Mouse (Mus musculus): ENCODE results near the gene Phkg1. TPM values are rescaled to one million over a fixed set of nuclear protein-coding genes. Genes with fewer than 3 reads are reported as not detected.
"Not testable (repeated sequence)": the region's sequence is repeated elsewhere in the genome, so short reads cannot be mapped to it uniquely, and the experiment has no call there.

The Phkg1 gene
- polyA plus RNA-seq, 1 experiment from 2014 or later = 0.92 TPM

DNA sequence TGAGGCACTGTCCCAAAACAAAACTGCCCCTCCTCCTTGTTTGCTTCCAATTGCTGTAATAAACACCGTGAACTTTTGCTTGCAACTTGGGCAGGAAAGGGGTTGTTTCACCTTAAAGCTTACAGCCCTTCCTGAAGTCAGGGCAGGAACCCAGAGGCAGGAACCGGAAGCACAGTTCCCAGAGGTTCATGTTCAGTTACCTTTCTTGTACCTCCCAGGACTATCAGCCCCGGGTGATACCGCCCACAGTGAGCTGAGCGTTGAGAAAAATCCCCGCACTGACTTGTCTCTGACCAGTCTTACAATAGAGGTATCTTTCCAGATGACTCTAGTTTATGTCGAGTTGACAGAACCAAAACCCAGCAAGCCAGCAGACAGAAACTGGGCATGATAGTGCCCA is 11.2 kb upstream of the Phkg1 start:
- H3K9ac ChIP-seq (replicated peaks; ENCODE audit: low read depth, low read length) = no peak overlapping the region
- no peaks in the 10 kb centered on the region for H3K36me3 ChIP-seq (ENCODE audit: control insufficient read depth, insufficient read depth, low read length)
- H3K4me3 ChIP-seq (ENCODE audit: low read depth, low read length) = no peak overlapping the region
- H3K27me3 ChIP-seq (ENCODE audit: control insufficient read depth, insufficient read depth, low read length) = no peaks in the 10 kb centered on the region
- WGBS = 81% methylated on average over 7 of the region's 7 CpGs
- no peaks in the 10 kb centered on the region for H3K4me1 ChIP-seq (ENCODE audit: control insufficient read depth, insufficient read depth, low read length)
- H3K9me3 ChIP-seq (ENCODE audit: control insufficient read depth, low read length) = no peaks in the 10 kb centered on the region
- H3K4me2 ChIP-seq (ENCODE audit: low read depth, low read length) = peak overlapping the region; percentile 75; the same call in 1 of the 2 replicates
- ATAC-seq (ENCODE audit: low read depth) = no peak
- no peak overlapping the region for H3K27ac ChIP-seq (ENCODE audit: low read depth, low read length)

DNA sequence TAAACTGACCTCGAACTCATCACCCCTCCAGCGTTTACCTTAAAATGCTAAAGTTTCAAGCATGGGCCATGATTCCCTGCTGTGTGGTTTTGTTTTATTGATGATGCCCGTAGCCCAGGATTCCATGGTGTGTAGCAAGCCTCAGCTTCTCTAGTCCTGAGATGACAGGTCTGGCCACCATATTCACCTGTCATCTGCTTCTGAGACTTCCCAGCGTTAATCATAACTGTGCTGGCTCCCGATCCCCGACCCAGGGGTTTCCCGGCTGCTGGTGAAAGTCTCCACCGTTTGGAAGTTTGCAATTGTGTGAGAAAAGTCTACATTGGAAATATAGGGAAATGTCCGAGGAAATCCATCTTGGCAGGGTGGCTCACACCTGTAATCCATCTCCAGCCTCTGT is 10.8 kb upstream of the Phkg1 start:
- Histone ChIP-seq H3K9me3 (ENCODE audit: control insufficient read depth, low read length) (no peaks in the 10 kb centered on the region), H3K4me2 (ENCODE audit: low read depth, low read length) (peak overlapping the region; percentile 75), H3K4me1 (ENCODE audit: control insufficient read depth, insufficient read depth, low read length) (no peaks in the 10 kb centered on the region), H3K27me3 (ENCODE audit: control insufficient read depth, insufficient read depth, low read length) (no peaks in the 10 kb centered on the region), H3K27ac (ENCODE audit: low read depth, low read length) (peak overlapping the region; percentile 98), H3K4me3 (ENCODE audit: low read depth, low read length) (peak overlapping the region; percentile 65), H3K36me3 (ENCODE audit: control insufficient read depth, insufficient read depth, low read length) (no peaks in the 10 kb centered on the region), H3K9ac (replicated peaks; ENCODE audit: low read depth, low read length) (peak overlapping the region; percentile 92; the same call in 1 of the 2 replicates)
- no peak for ATAC-seq (ENCODE audit: low read depth)
- WGBS = 65% methylated on average over 9 of the region's 9 CpGs

DNA sequence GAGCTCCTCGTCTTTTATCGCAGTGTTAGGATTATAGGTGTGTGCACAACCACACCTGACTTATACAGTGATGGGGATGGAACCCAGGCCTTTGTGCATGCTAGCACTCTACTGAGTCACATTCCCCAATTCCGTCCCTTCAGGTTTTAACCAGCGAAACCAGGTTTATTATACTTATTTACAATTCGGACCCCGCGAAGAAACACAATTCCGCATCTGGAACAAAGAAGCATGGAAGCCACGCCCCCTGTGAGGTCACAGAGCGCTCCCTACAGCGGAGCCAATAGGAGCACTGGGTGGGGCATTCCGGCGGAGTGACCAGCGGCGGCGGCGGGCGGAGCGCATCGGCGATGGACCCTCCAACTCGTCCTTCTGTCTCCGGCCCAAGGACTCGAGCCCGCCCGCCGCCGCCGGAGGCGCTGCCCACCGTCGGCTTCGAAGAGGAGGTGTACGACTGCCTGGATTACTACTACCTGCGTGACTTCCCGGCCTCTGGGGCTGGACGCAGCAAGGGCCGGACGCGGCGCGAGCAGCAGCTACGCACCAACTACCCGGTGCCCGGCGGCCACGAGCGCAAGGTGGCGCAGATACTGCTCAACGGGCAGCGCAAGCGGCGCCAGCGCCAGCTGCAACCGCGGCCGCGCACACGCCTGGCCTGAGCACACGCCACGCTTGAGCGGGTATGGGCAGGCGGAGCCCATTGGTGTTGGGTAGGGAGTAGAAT is 10.1 kb upstream of the Phkg1 start, which contains the start of gene Nupr1l:
TSS of gene Nupr1l (plus strand) at position 299 of the 724 bp plus-strand sequence.
- Histone ChIP-seq H3K9ac (replicated peaks; ENCODE audit: low read depth, low read length) (peak within 1 kb of the TSS; percentile 92), H3K4me1 (ENCODE audit: control insufficient read depth, insufficient read depth, low read length) (no peaks in the 10 kb centered on the region), H3K27ac (ENCODE audit: low read depth, low read length) (peak within 1 kb of the TSS; percentile 98), H3K9me3 (ENCODE audit: control insufficient read depth, low read length) (no peaks in the 10 kb centered on the region), H3K27me3 (ENCODE audit: control insufficient read depth, insufficient read depth, low read length) (no peaks in the 10 kb centered on the region), H3K4me3 (ENCODE audit: low read depth, low read length) (peak within 1 kb of the TSS; percentile 65), H3K4me2 (ENCODE audit: low read depth, low read length) (peak within 1 kb of the TSS; percentile 75), H3K36me3 (ENCODE audit: control insufficient read depth, insufficient read depth, low read length) (no peaks in the 10 kb centered on the region)
- peak; percentile 96 for ATAC-seq (ENCODE audit: low read depth)
- 1% methylated on average over 61 of the region's 63 CpGs for WGBS

DNA sequence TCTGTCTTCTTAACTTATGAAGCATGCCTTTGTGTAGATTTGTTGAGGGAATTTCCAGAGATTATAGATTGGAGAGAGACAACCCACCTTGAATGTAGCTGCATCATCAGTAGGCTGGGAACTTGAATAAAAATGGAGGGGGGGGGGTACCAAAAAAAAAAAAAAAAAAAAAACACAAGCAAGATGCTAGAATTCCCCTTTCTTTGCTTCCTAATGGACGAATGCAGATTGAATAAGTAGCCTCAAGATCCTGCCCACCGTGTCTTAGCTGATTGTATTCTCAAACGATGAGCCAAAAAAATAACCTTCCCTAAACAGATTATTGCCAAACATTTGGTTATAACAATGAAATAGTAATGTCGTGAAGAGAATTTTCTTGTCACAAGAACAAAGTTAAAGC is 9.4 kb upstream of the Phkg1 start:
- H3K4me2 ChIP-seq (ENCODE audit: low read depth, low read length) = peak overlapping the region; percentile 75
- H3K4me1 ChIP-seq (ENCODE audit: control insufficient read depth, insufficient read depth, low read length) = no peaks in the 10 kb centered on the region
- H3K9me3 ChIP-seq (ENCODE audit: control insufficient read depth, low read length) = no peaks in the 10 kb centered on the region
- H3K27me3 ChIP-seq (ENCODE audit: control insufficient read depth, insufficient read depth, low read length) = no peaks in the 10 kb centered on the region
- H3K9ac ChIP-seq (replicated peaks; ENCODE audit: low read depth, low read length) = peak overlapping the region; percentile 92
- WGBS = 35% methylated on average over 4 of the region's 4 CpGs
- ATAC-seq (ENCODE audit: low read depth) = no peak
- H3K27ac ChIP-seq (ENCODE audit: low read depth, low read length) = peak overlapping the region; percentile 98
- H3K4me3 ChIP-seq (ENCODE audit: low read depth, low read length) = peak overlapping the region; percentile 65
- 0 out of 2 replicates have a peak, but pooled peaks cover 4% of the 10 kb centered on the region for H3K36me3 ChIP-seq (ENCODE audit: control insufficient read depth, insufficient read depth, low read length)

DNA sequence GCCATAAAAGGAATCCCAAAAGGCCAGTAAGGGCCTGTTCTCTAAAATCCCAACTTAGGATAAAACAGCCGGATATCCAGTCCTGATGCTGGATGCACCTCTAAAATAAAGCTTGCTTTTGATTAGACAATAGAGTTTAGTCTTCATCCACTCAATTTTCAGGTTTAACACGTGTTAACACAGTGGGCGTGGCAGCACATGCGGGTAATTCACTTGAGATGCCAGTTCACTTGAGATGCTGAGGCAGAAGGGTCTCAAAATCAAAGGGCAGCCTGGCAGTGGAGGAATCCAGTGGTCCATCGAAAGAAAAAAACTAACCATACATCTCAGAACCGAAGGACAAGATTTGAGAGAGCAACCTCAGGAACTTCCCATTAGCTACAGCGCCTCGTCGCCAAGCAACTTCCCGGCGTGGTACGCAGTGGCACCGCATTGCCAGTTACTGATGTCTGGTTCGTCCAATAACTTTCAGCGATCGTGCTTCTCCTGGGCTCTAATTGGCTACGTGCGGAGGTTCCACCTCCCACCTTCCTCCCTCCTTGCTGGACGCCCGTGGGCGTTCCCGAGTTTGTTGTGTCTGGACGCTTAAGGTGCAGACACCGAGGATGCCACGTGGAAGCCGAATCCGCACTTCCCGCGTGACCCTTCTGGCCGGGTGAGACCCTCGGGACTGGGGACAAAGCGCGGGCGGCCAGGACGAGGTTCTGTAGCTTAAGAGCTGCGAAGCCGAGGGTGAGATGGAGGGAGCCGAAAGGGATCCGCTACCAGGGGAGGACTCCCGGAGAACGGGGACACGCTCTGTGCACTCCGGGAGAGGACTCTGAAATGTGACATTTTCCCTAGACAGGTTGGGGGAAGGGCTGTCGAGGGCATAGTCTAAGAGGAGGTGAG is 2.9 kb downstream of the Phkg1 start, which contains the start of gene Zbed5:
TSS of gene Zbed5 (plus strand) at position 526 of the 891 bp plus-strand sequence.
- H3K27ac ChIP-seq (ENCODE audit: low read depth, low read length) = no peak within 1 kb of the TSS
- H3K4me1 ChIP-seq (ENCODE audit: control insufficient read depth, insufficient read depth, low read length) = peaks cover 3% of the 10 kb centered on the region; the same call in 1 of the 2 replicates
- H3K27me3 ChIP-seq (ENCODE audit: control insufficient read depth, insufficient read depth, low read length) = no peaks in the 10 kb centered on the region
- peak within 1 kb of the TSS; percentile 72 for H3K4me2 ChIP-seq (ENCODE audit: low read depth, low read length)
- ATAC-seq (ENCODE audit: low read depth) = peak; percentile 99
- no peaks in the 10 kb centered on the region for H3K36me3 ChIP-seq (ENCODE audit: control insufficient read depth, insufficient read depth, low read length)
- no peaks in the 10 kb centered on the region for H3K9me3 ChIP-seq (ENCODE audit: control insufficient read depth, low read length)
- H3K9ac ChIP-seq (replicated peaks; ENCODE audit: low read depth, low read length) = peak within 1 kb of the TSS; percentile 46
- 2% methylated on average over 44 of the region's 44 CpGs for WGBS
- peak within 1 kb of the TSS; percentile 55 for H3K4me3 ChIP-seq (ENCODE audit: low read depth, low read length)

DNA sequence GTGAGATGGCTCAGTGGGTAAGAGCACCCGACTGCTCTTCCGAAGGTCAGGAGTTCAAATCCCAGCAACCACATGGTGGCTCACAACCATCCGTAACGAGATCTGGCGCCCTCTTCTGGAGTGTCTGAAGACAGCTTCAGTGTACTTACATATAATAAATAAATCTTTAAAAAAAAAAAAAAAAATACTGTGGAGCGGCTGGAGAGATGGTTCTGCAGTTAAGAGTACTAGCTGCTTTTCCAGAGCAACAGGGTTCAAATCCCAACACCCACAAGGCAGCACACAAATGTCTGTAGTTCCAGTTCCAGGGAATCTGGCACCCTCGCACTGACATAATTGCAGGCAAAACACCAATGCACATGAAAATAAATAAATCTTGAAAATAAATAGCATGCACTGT is 8.0 kb downstream of the Phkg1 start:
- ATAC-seq (ENCODE audit: low read depth); H3K9ac ChIP-seq (replicated peaks; ENCODE audit: low read depth, low read length); H3K4me2 ChIP-seq (ENCODE audit: low read depth, low read length); H3K27ac ChIP-seq (ENCODE audit: low read depth, low read length); H3K4me1 ChIP-seq (ENCODE audit: control insufficient read depth, insufficient read depth, low read length); H3K27me3 ChIP-seq (ENCODE audit: control insufficient read depth, insufficient read depth, low read length); H3K9me3 ChIP-seq (ENCODE audit: control insufficient read depth, low read length); H3K4me3 ChIP-seq (ENCODE audit: low read depth, low read length); H3K36me3 ChIP-seq (ENCODE audit: control insufficient read depth, insufficient read depth, low read length): not testable (repeated sequence)
- 85% methylated on average over 4 of the region's 7 CpGs for WGBS

DNA sequence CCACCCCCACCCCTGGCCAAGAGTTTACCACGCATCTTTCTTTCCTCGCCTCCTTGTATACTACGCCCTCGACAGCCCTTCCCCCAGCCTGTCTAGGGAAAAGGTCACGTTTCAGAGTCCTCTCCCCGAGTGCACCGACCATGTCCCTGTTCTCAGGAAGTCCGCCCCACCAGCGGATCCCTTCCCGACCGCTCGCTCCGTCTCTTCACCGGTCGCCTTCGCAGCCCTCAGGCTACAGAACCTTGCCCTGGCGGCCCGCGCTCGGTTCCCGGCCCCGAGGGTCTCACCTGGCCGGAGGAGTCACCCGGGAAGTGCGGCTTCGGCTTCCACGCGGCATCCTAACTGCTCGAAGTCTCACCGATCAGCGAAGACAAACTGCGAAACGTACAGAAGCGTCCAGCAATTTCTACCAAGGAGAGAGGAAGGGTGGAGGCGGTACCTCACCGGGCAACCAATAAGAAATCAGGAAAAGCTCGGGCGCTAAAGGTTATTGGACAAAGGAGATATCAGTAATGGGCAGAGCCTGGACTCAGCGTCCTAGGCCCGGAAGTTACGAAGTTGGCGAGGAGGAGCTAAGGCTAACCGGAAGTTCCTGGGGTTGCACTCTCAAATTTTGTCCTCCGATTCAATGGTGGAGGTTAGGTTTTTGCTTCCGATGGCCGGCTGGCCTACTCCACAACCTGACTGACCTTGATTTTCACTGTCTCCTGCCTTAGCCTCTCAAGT is 11.3 kb downstream of the Phkg1 start, which contains the start of gene Chchd2:
TSS of gene Chchd2 (minus strand) at position 560 of the 726 bp plus-strand sequence.
- peaks cover 11% of the 10 kb centered on the region for H3K36me3 ChIP-seq (ENCODE audit: control insufficient read depth, insufficient read depth, low read length)
- peak within 1 kb of the TSS; percentile 78 for H3K4me3 ChIP-seq (ENCODE audit: low read depth, low read length)
- no peaks in the 10 kb centered on the region for H3K27me3 ChIP-seq (ENCODE audit: control insufficient read depth, insufficient read depth, low read length)
- H3K9me3 ChIP-seq (ENCODE audit: control insufficient read depth, low read length) = no peaks in the 10 kb centered on the region
- H3K9ac ChIP-seq (replicated peaks; ENCODE audit: low read depth, low read length) = peak within 1 kb of the TSS; percentile 86
- peaks cover 11% of the 10 kb centered on the region for H3K4me1 ChIP-seq (ENCODE audit: control insufficient read depth, insufficient read depth, low read length)
- H3K4me2 ChIP-seq (ENCODE audit: low read depth, low read length) = peak within 1 kb of the TSS; percentile 59
- under 1% methylated on average over 46 of the region's 46 CpGs for WGBS
- ATAC-seq (ENCODE audit: low read depth) = peak; percentile 99
- H3K27ac ChIP-seq (ENCODE audit: low read depth, low read length) = peak within 1 kb of the TSS; percentile 90

DNA sequence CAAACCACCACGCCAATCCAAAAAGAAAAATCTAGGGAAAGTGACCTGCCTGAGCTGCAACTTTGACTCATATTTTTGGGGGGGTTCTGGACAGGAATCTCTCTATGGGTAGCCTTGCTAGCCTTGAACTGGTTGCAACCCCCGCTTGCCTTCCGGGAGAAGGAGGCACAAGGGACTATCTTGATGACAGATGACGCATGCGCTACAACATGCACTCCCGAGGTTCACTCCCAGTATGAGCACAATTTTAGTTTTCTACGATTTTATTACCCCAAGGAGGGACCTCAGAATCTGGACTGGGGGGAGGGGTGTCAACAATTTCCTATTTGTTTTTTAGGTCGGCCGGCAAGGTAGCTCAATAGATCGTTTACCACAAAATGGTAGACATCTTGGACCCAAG is 12.1 kb downstream of the Phkg1 start:
- Histone ChIP-seq H3K4me2 (ENCODE audit: low read depth, low read length) (peak overlapping the region; percentile 59), H3K27ac (ENCODE audit: low read depth, low read length) (no peak overlapping the region), H3K9ac (replicated peaks; ENCODE audit: low read depth, low read length) (peak overlapping the region; percentile 86; the same call in 1 of the 2 replicates), H3K27me3 (ENCODE audit: control insufficient read depth, insufficient read depth, low read length) (no peaks in the 10 kb centered on the region), H3K4me1 (ENCODE audit: control insufficient read depth, insufficient read depth, low read length) (peaks cover 11% of the 10 kb centered on the region), H3K9me3 (ENCODE audit: control insufficient read depth, low read length) (no peaks in the 10 kb centered on the region), H3K36me3 (ENCODE audit: control insufficient read depth, insufficient read depth, low read length) (peaks cover 17% of the 10 kb centered on the region), H3K4me3 (ENCODE audit: low read depth, low read length) (peak overlapping the region; percentile 78)
- WGBS = 40% methylated on average over 10 of the region's 10 CpGs
- no peak for ATAC-seq (ENCODE audit: low read depth)

Data from neural tube, embryonic 14.5 days (tissue).